Comparison of ENCODE assay signal across 19 mouse cellular contexts in genomic region chr10:25400076-25400475, GRCm38 (mm10). TPM values are rescaled to one million over a fixed set of nuclear protein-coding genes. Genes with fewer than 3 reads are reported as not detected.
A peak's percentile ranks its signal among the peaks of the same experiment; 100 is the strongest.
DNase-seq lines count a peak whose midpoint lies in the region; ATAC-seq and TF ChIP-seq lines count a peak whose summit lies in the region.
"Had no signal": no experiment of that assay in that cellular context is flagged by ENCODE, and none has a peak within 500 bp of the region (broad histone marks: within the 10 kb centered on the region; RNA-seq: fewer than 3 reads in every experiment).

No protein-coding gene starts in this region.

- no peak for DNase-seq in embryonic facial prominence, embryonic 10.5 days (ENCODE audit: low spot score)
- DNase-seq in liver, postnatal 0 days, result no peak
- no peak for DNase-seq in CH12.LX (ENCODE audit: extremely low read depth)
- DNase-seq in stomach, postnatal 0 days (ENCODE audit: low spot score), result no peak
- DNase-seq: cerebellum, adult 9-10 months; gastrocnemius, postnatal 10 days; heart, adult 18-20 months; kidney, adult 8-10 months; kidney, postnatal 36 days; liver, embryonic 13.5 days; lung, postnatal 36 days; thymus, postnatal 14 days had no signal

- H3K9me3 ChIP-seq in embryonic facial prominence, embryonic 12.5 days, result no peaks in the 10 kb centered on the region
- H3K9me3 ChIP-seq in embryonic facial prominence, embryonic 10.5 days, result no peaks in the 10 kb centered on the region
- no peaks in the 10 kb centered on the region for H3K9me3 ChIP-seq in liver, embryonic 16.5 days (replicated peaks; ENCODE audit: control insufficient read depth, low read length)
- no peaks in the 10 kb centered on the region for H3K9me3 ChIP-seq in liver, postnatal 0 days (ENCODE audit: low read length)
- no peaks in the 10 kb centered on the region for H3K9me3 ChIP-seq in CH12.LX (replicated peaks; ENCODE audit: low read length)
- no peaks in the 10 kb centered on the region for H3K9me3 ChIP-seq in stomach, postnatal 0 days (ENCODE audit: control insufficient read depth, low read length)
- H3K9me3 ChIP-seq: embryonic facial prominence, embryonic 13.5 days; liver, embryonic 13.5 days had no signal

- H3K4me1 ChIP-seq in embryonic facial prominence, embryonic 12.5 days, result peaks cover 50% of the 10 kb centered on the region
- H3K4me1 ChIP-seq in embryonic facial prominence, embryonic 10.5 days, result peaks cover 40% of the 10 kb centered on the region
- peaks cover 3% of the 10 kb centered on the region for H3K4me1 ChIP-seq in liver, embryonic 16.5 days (ENCODE audit: control insufficient read depth, low read depth, low read length)
- peaks cover 50% of the 10 kb centered on the region for H3K4me1 ChIP-seq in liver, postnatal 0 days (ENCODE audit: insufficient read depth)
- peaks cover 17 to 92% of the 10 kb centered on the region in 2 experiments for H3K4me1 ChIP-seq in CH12.LX (ENCODE audit: control insufficient read depth in 1 of 2, insufficient read depth in 2 of 2)
- H3K4me1 ChIP-seq in stomach, postnatal 0 days (replicated peaks; ENCODE audit: control insufficient read depth, insufficient read depth), result no peaks in the 10 kb centered on the region; the same call in 1 of the 2 replicates

- in situ Hi-C loops in CH12.LX (cut with MboI; ENCODE audit: low pct_ligation_motif_present, low pct_unique_long_range_greater_than_20kb, low sequenced_read_pairs), result loop anchor here (5.0 kb wide), 1 partner anchor 123 kb away; no protein-coding TSS in a partner anchor

- no peak overlapping the region for H3K9ac ChIP-seq in embryonic facial prominence, embryonic 12.5 days
- no peak overlapping the region for H3K9ac ChIP-seq in liver, embryonic 16.5 days (ENCODE audit: low read depth, low read length)
- H3K9ac ChIP-seq in liver, postnatal 0 days (replicated peaks), result no peak overlapping the region
- H3K9ac ChIP-seq in CH12.LX (ENCODE audit: insufficient read depth, low read depth), result no peak overlapping the region
- H3K9ac ChIP-seq in stomach, postnatal 0 days (ENCODE audit: low read length), result no peak overlapping the region
- H3K9ac ChIP-seq: embryonic facial prominence, embryonic 13.5 days; liver, embryonic 13.5 days had no signal

- ATAC-seq in embryonic facial prominence, embryonic 12.5 days (ENCODE audit: insufficient number of reproducible peaks, insufficient read depth, low FRiP score, low TSS enrichment), result no peak
- ATAC-seq in liver, embryonic 16.5 days (ENCODE audit: low read depth), result peak; percentile 35; the same call in 1 of the 2 replicates
- no peak for ATAC-seq in liver, postnatal 0 days
- ATAC-seq in stomach, postnatal 0 days (ENCODE audit: low FRiP score, low TSS enrichment), result no peak
- ATAC-seq: activated CD4-positive, CD25-positive, alpha-beta regulatory T cell, adult 4 months; forebrain, embryonic 14.5 days had no signal

- WGBS in embryonic facial prominence, embryonic 12.5 days, result 43% methylated on average over 8 of the region's 8 CpGs
- 68% methylated on average over 8 of the region's 8 CpGs for WGBS in embryonic facial prominence, embryonic 10.5 days
- WGBS in liver, embryonic 16.5 days (ENCODE audit: insufficient replicate concordance), result 37% methylated on average over 8 of the region's 8 CpGs
- 24% methylated on average over 8 of the region's 8 CpGs for whole genome bisulfite sequencing in liver, postnatal 0 days (ENCODE audit: insufficient replicate concordance)
- 39% methylated on average over 8 of the region's 8 CpGs for WGBS in stomach, postnatal 0 days

- dilution Hi-C loops in CH12.LX (cut with MboI; ENCODE audit: extremely low pct_ligation_motif_present, extremely low pct_unique_long_range_greater_than_20kb, low sequenced_read_pairs), result no loop called here

- H3K79me2 ChIP-seq in CH12.LX (replicated peaks; ENCODE audit: control insufficient read depth, extremely low read depth, insufficient read depth, poor library complexity, severe bottlenecking), result no peaks in the 10 kb centered on the region
- peaks cover 92% of the 10 kb centered on the region for H3K79me2 ChIP-seq in myocyte (ENCODE audit: control insufficient read depth, insufficient read depth)

- no peak overlapping the region for H3K4me3 ChIP-seq in embryonic facial prominence, embryonic 12.5 days
- no peak overlapping the region for H3K4me3 ChIP-seq in embryonic facial prominence, embryonic 10.5 days
- H3K4me3 ChIP-seq in liver, embryonic 16.5 days (ENCODE audit: low read depth, low read length), result no peak overlapping the region
- no peak overlapping the region for H3K4me3 ChIP-seq in liver, postnatal 0 days (ENCODE audit: low read depth, low read length)
- H3K4me3 ChIP-seq in CH12.LX (replicated peaks in 1 of 3; ENCODE audit: low read depth in 2 of 3, low read length in 2 of 3, poor library complexity in 1 of 3) (no peak overlapping the region), myocyte (no peak overlapping the region)
- H3K4me3 ChIP-seq in stomach, postnatal 0 days (ENCODE audit: low read depth, low read length), result no peak overlapping the region
- H3K4me3 ChIP-seq: embryonic facial prominence, embryonic 13.5 days; left cerebral cortex, adult 2 months; liver, embryonic 13.5 days had no signal

- no peaks in the 10 kb centered on the region for H3K27me3 ChIP-seq in embryonic facial prominence, embryonic 12.5 days
- no peaks in the 10 kb centered on the region for H3K27me3 ChIP-seq in embryonic facial prominence, embryonic 10.5 days (replicated peaks; ENCODE audit: low read depth, poor library complexity, severe bottlenecking)
- no peaks in the 10 kb centered on the region for H3K27me3 ChIP-seq in liver, embryonic 16.5 days (ENCODE audit: control insufficient read depth, insufficient read depth, low read depth, low read length)
- H3K27me3 ChIP-seq in liver, postnatal 0 days (ENCODE audit: insufficient read depth, low read length), result no peaks in the 10 kb centered on the region
- H3K27me3 ChIP-seq in CH12.LX (replicated peaks), result no peaks in the 10 kb centered on the region
- no peaks in the 10 kb centered on the region for H3K27me3 ChIP-seq in myocyte (ENCODE audit: control insufficient read depth, insufficient read depth, insufficient read length)
- H3K27me3 ChIP-seq in stomach, postnatal 0 days (ENCODE audit: control insufficient read depth, insufficient read depth, low read length), result no peaks in the 10 kb centered on the region
- H3K27me3 ChIP-seq: embryonic facial prominence, embryonic 13.5 days; liver, embryonic 13.5 days had no signal

- TF ChIP-seq RAD21 in CH12.LX (IDR thresholded peaks at IDR 0.05; ENCODE audit: low read depth, low read length), result no peak

- H3ac ChIP-seq in myocyte (ENCODE audit: control insufficient read depth, insufficient read length), result no peak overlapping the region

- no peak overlapping the region for H3K4me2 ChIP-seq in embryonic facial prominence, embryonic 12.5 days (replicated peaks)
- H3K4me2 ChIP-seq in liver, embryonic 16.5 days (ENCODE audit: low read depth, low read length), result peak overlapping the region; percentile 4; the same call in 1 of the 2 replicates
- H3K4me2 ChIP-seq in liver, postnatal 0 days (ENCODE audit: low read depth, low read length), result no peak overlapping the region
- H3K4me2 ChIP-seq in CH12.LX (ENCODE audit: insufficient read depth, low read depth, poor library complexity, severe bottlenecking) (0 out of 2 replicates have a peak overlapping the region, but pooled peaks have one; percentile 14), myocyte (ENCODE audit: low read depth) (no peak overlapping the region)
- no peak overlapping the region for H3K4me2 ChIP-seq in stomach, postnatal 0 days (replicated peaks; ENCODE audit: low read depth)
- H3K4me2 ChIP-seq: embryonic facial prominence, embryonic 13.5 days; liver, embryonic 13.5 days had no signal

- TF ChIP-seq CTCF in liver, postnatal 0 days (IDR thresholded peaks at IDR 0.05; ENCODE audit: low read depth), result no peak
- no peak for TF ChIP-seq CTCF in CH12.LX (conservative IDR thresholded peaks at IDR 0.05 in 1 of 2, IDR thresholded peaks at IDR 0.05 in 1 of 2; ENCODE audit: low read depth in 2 of 2, low read length in 2 of 2)
- no peak for TF ChIP-seq CTCF in stomach, postnatal 0 days (IDR thresholded peaks at IDR 0.05; ENCODE audit: low read depth)

- 0 out of 2 replicates have a peak overlapping the region, but pooled peaks have one; percentile 41 for H3K27ac ChIP-seq in embryonic facial prominence, embryonic 12.5 days
- no peak overlapping the region for H3K27ac ChIP-seq in embryonic facial prominence, embryonic 10.5 days (replicated peaks)
- H3K27ac ChIP-seq in liver, embryonic 16.5 days (ENCODE audit: low read length), result no peak overlapping the region
- no peak overlapping the region for H3K27ac ChIP-seq in liver, postnatal 0 days (ENCODE audit: low read depth)
- H3K27ac ChIP-seq in CH12.LX (ENCODE audit: insufficient read depth, low read depth), result no peak overlapping the region
- H3K27ac ChIP-seq in stomach, postnatal 0 days (replicated peaks), result no peak overlapping the region
- H3K27ac ChIP-seq: embryonic facial prominence, embryonic 13.5 days; left cerebral cortex, adult 2 months; liver, embryonic 13.5 days had no signal

- TF ChIP-seq EP300 in liver, postnatal 0 days (IDR thresholded peaks at IDR 0.05; ENCODE audit: low read depth), result no peak
- TF ChIP-seq EP300 in CH12.LX (IDR thresholded peaks at IDR 0.05; ENCODE audit: low read length), result no peak
- TF ChIP-seq EP300 in stomach, postnatal 0 days (optimal IDR thresholded peaks at IDR 0.05), result no peak

- TF ChIP-seq POLR2A in CH12.LX (IDR thresholded peaks at IDR 0.05; ENCODE audit: low read depth, low read length) (no peak), myocyte (IDR thresholded peaks at IDR 0.05; ENCODE audit: insufficient read length, low read depth) (no peak)

- H3K36me3 ChIP-seq in embryonic facial prominence, embryonic 12.5 days, result no peaks in the 10 kb centered on the region
- H3K36me3 ChIP-seq in embryonic facial prominence, embryonic 10.5 days (replicated peaks), result no peaks in the 10 kb centered on the region
- H3K36me3 ChIP-seq in liver, embryonic 16.5 days (ENCODE audit: control insufficient read depth, insufficient read depth), result no peaks in the 10 kb centered on the region
- no peaks in the 10 kb centered on the region for H3K36me3 ChIP-seq in liver, postnatal 0 days (replicated peaks; ENCODE audit: insufficient read depth, low read length)
- H3K36me3 ChIP-seq in CH12.LX (replicated peaks in 1 of 2; ENCODE audit: control insufficient read depth in 1 of 2, insufficient read depth in 1 of 2, low read length in 1 of 2), result peaks cover 0 to 5% of the 10 kb centered on the region in 2 experiments
- H3K36me3 ChIP-seq in myocyte (ENCODE audit: control insufficient read depth, insufficient read depth), result no peaks in the 10 kb centered on the region
- no peaks in the 10 kb centered on the region for H3K36me3 ChIP-seq in stomach, postnatal 0 days (ENCODE audit: control insufficient read depth, insufficient read depth, low read length)
- H3K36me3 ChIP-seq: embryonic facial prominence, embryonic 13.5 days; liver, embryonic 13.5 days had no signal

RNA-seq across cellular contexts. Expression of gene Epb41l2, which starts 40.5 kb away (rescaled TPM):
- polyA plus RNA-seq in embryonic facial prominence, embryonic 12.5 days (2016; fragmentation: Nextera tagmentation; extraction: Ambion mirVana), result 89.3 and 96.7 TPM in 2 replicates
- 47.3 and 52.9 TPM in 2 replicates for polyA plus RNA-seq in embryonic facial prominence, embryonic 10.5 days (2016; fragmentation: Nextera tagmentation; extraction: Ambion mirVana)
- 10.9 and 11.9 TPM in 2 replicates for polyA plus RNA-seq in liver, embryonic 16.5 days (2015; fragmentation: Nextera tagmentation; extraction: Ambion mirVana)
- 6.3 and 7.8 TPM in 2 replicates for polyA plus RNA-seq in liver, postnatal 0 days (2015; fragmentation: Nextera tagmentation; extraction: Ambion mirVana)
- total RNA-seq in CH12.LX (2012; rRNA removed), result 20.6 and 24.3 TPM in 2 replicates
- 25.9 and 28.4 TPM in 2 replicates for total RNA-seq in CH12.LX (2014; rRNA removed)
- 65.0 and 71.2 TPM in 2 replicates for polyA plus RNA-seq in CH12.LX (2012; ENCODE audit: insufficient read length, low read depth)
- polyA plus RNA-seq in myocyte (2012; fragmentation: generic; extraction: Trizol), result 22.3 TPM
- polyA plus RNA-seq in stomach, postnatal 0 days (2015; fragmentation: Nextera tagmentation; extraction: Ambion mirVana), result 18.2 and 19.3 TPM in 2 replicates

Comparison
In these comparisons a context has a peak if more than half of its experiments do, and no peak if none do; other contexts are left out.
1. H3K4me2 ChIP-seq: peak in liver, embryonic 16.5 days (single experiment) and CH12.LX (single experiment); none in embryonic facial prominence, embryonic 12.5 days (single experiment), liver, postnatal 0 days (single experiment), myocyte (single experiment) and stomach, postnatal 0 days (single experiment).